Mouse (Mus musculus): Measurements from ENCODE around the gene Gm17606. TPM values are rescaled to one million over a fixed set of nuclear protein-coding genes. Genes with fewer than 3 reads are reported as not detected.

The Gm17606 gene
- polyA plus RNA-seq, 1 experiment from 2014 or later, result not detected

GRCm38 (mm10) chr14:54646898-54647636 lies 6.3 kb downstream of the Gm17606 start:
- H3K27ac ChIP-seq (ENCODE audit: low read depth, low read length), result no peak overlapping the region
- peaks cover 80% of the 10 kb centered on the region for H3K36me3 ChIP-seq (ENCODE audit: control insufficient read depth, insufficient read depth)
- H3K4me2 ChIP-seq (replicated peaks; ENCODE audit: low read depth), result no peak overlapping the region
- H3K27me3 ChIP-seq (replicated peaks; ENCODE audit: control insufficient read depth, insufficient read depth, low read length), result no peaks in the 10 kb centered on the region
- no peak overlapping the region for H3K9ac ChIP-seq (ENCODE audit: low read depth, low read length)
- ATAC-seq, result no peak
- no peak overlapping the region for H3K4me3 ChIP-seq (ENCODE audit: low read depth, low read length)
- H3K4me1 ChIP-seq (replicated peaks; ENCODE audit: control insufficient read depth, insufficient read depth, low read length), result no peaks in the 10 kb centered on the region
- TF ChIP-seq CTCF (IDR thresholded peaks at IDR 0.05; ENCODE audit: low read depth), result peak; percentile 62
- 90% methylated on average over 8 of the region's 8 CpGs for WGBS
- no peaks in the 10 kb centered on the region for H3K9me3 ChIP-seq (ENCODE audit: control insufficient read depth)

GRCm38 (mm10) chr14:54647900-54648299 lies 7.1 kb downstream of the Gm17606 start:
- H3K36me3 ChIP-seq (ENCODE audit: control insufficient read depth, insufficient read depth), result peaks cover 72% of the 10 kb centered on the region
- WGBS, result 68% methylated on average over 4 of the region's 4 CpGs

GRCm38 (mm10) chr14:54650621-54651454 lies 10.1 kb downstream of the Gm17606 start:
- H3K27ac ChIP-seq (ENCODE audit: low read depth, low read length), result no peak overlapping the region
- peak; percentile 96 for TF ChIP-seq CTCF (IDR thresholded peaks at IDR 0.05; ENCODE audit: low read depth)
- H3K4me2 ChIP-seq (replicated peaks; ENCODE audit: low read depth), result no peak overlapping the region
- 55% methylated on average over 23 of the region's 23 CpGs for WGBS
- H3K4me3 ChIP-seq (ENCODE audit: low read depth, low read length), result no peak overlapping the region
- peaks cover 54% of the 10 kb centered on the region for H3K36me3 ChIP-seq (ENCODE audit: control insufficient read depth, insufficient read depth)
- H3K27me3 ChIP-seq (replicated peaks; ENCODE audit: control insufficient read depth, insufficient read depth, low read length), result no peaks in the 10 kb centered on the region
- peak; percentile 59 for ATAC-seq
- no peak overlapping the region for H3K9ac ChIP-seq (ENCODE audit: low read depth, low read length)
- H3K4me1 ChIP-seq (replicated peaks; ENCODE audit: control insufficient read depth, insufficient read depth, low read length), result no peaks in the 10 kb centered on the region
- H3K9me3 ChIP-seq (ENCODE audit: control insufficient read depth), result no peaks in the 10 kb centered on the region

More at GRCm38 (mm10) chr14:54647900-54648299, 7.1 kb downstream of the Gm17606 start:
- no peak overlapping the region for H3K9ac ChIP-seq (ENCODE audit: low read depth, low read length)
- no peaks in the 10 kb centered on the region for H3K9me3 ChIP-seq (ENCODE audit: control insufficient read depth)
- ATAC-seq, result no peak
- H3K4me1 ChIP-seq (replicated peaks; ENCODE audit: control insufficient read depth, insufficient read depth, low read length), result no peaks in the 10 kb centered on the region
- no peak overlapping the region for H3K4me3 ChIP-seq (ENCODE audit: low read depth, low read length)
- H3K27me3 ChIP-seq (replicated peaks; ENCODE audit: control insufficient read depth, insufficient read depth, low read length), result no peaks in the 10 kb centered on the region
- no peak overlapping the region for H3K27ac ChIP-seq (ENCODE audit: low read depth, low read length)
- H3K4me2 ChIP-seq (replicated peaks; ENCODE audit: low read depth), result no peak overlapping the region
- TF ChIP-seq CTCF (IDR thresholded peaks at IDR 0.05; ENCODE audit: low read depth), result no peak

- WGBS, result 79% methylated on average over 4 of the region's 4 CpGs
Measured at GRCm38 (mm10) chr14:54651556-54651955, 10.8 kb downstream of the Gm17606 start.

GRCm38 (mm10) chr14:54652787-54653186 lies 12.0 kb downstream of the Gm17606 start:
- WGBS, result 2% methylated on average over 7 of the region's 7 CpGs
- TF ChIP-seq CTCF (IDR thresholded peaks at IDR 0.05; ENCODE audit: low read depth), result no peak
- ATAC-seq, result no peak
- H3K4me2 ChIP-seq (replicated peaks; ENCODE audit: low read depth), result peak overlapping the region; percentile 71
- peak overlapping the region; percentile 56 for H3K4me3 ChIP-seq (ENCODE audit: low read depth, low read length)
- no peaks in the 10 kb centered on the region for H3K27me3 ChIP-seq (replicated peaks; ENCODE audit: control insufficient read depth, insufficient read depth, low read length)
- no peaks in the 10 kb centered on the region for H3K4me1 ChIP-seq (replicated peaks; ENCODE audit: control insufficient read depth, insufficient read depth, low read length)
- peaks cover 58% of the 10 kb centered on the region for H3K36me3 ChIP-seq (ENCODE audit: control insufficient read depth, insufficient read depth)
- no peak overlapping the region for H3K27ac ChIP-seq (ENCODE audit: low read depth, low read length)
- no peaks in the 10 kb centered on the region for H3K9me3 ChIP-seq (ENCODE audit: control insufficient read depth)
- peak overlapping the region; percentile 41; the same call in 1 of the 2 replicates for H3K9ac ChIP-seq (ENCODE audit: low read depth, low read length)

More at GRCm38 (mm10) chr14:54651556-54651955, 10.8 kb downstream of the Gm17606 start:
- Histone ChIP-seq H3K9ac (ENCODE audit: low read depth, low read length) (no peak overlapping the region), H3K27me3 (replicated peaks; ENCODE audit: control insufficient read depth, insufficient read depth, low read length) (no peaks in the 10 kb centered on the region), H3K27ac (ENCODE audit: low read depth, low read length) (no peak overlapping the region; the same call in 1 of the 2 replicates), H3K36me3 (ENCODE audit: control insufficient read depth, insufficient read depth) (peaks cover 54% of the 10 kb centered on the region), H3K4me1 (replicated peaks; ENCODE audit: control insufficient read depth, insufficient read depth, low read length) (no peaks in the 10 kb centered on the region), H3K4me3 (ENCODE audit: low read depth, low read length) (no peak overlapping the region), H3K9me3 (ENCODE audit: control insufficient read depth) (no peaks in the 10 kb centered on the region), H3K4me2 (replicated peaks; ENCODE audit: low read depth) (no peak overlapping the region)
- no peak for ATAC-seq
- TF ChIP-seq CTCF (IDR thresholded peaks at IDR 0.05; ENCODE audit: low read depth), result no peak

- Histone ChIP-seq H3K4me2 (replicated peaks; ENCODE audit: low read depth) (peak overlapping the region; percentile 71), H3K4me1 (replicated peaks; ENCODE audit: control insufficient read depth, insufficient read depth, low read length) (no peaks in the 10 kb centered on the region), H3K27me3 (replicated peaks; ENCODE audit: control insufficient read depth, insufficient read depth, low read length) (no peaks in the 10 kb centered on the region), H3K36me3 (ENCODE audit: control insufficient read depth, insufficient read depth) (peaks cover 60% of the 10 kb centered on the region), H3K9ac (ENCODE audit: low read depth, low read length) (peak overlapping the region; percentile 41), H3K27ac (ENCODE audit: low read depth, low read length) (0 out of 2 replicates have a peak overlapping the region, but pooled peaks have one; percentile 6), H3K9me3 (ENCODE audit: control insufficient read depth) (no peaks in the 10 kb centered on the region), H3K4me3 (ENCODE audit: low read depth, low read length) (peak overlapping the region; percentile 56)
- TF ChIP-seq CTCF (IDR thresholded peaks at IDR 0.05; ENCODE audit: low read depth), result peak; percentile 15; the same call in 1 of the 2 replicates
- WGBS, result under 1% methylated on average over 12 of the region's 12 CpGs
- peak; percentile 78 for ATAC-seq
Measured at GRCm38 (mm10) chr14:54653496-54653895, 12.7 kb downstream of the Gm17606 start.

Measured in intestine, postnatal 0 days (tissue).